Mouse (Mus musculus) spleen, adult 2 months (tissue): ENCODE measurements around the gene Grap2.

Experiments used
- CTCF ChIP-seq: fragments of 200-500 bp; IDR thresholded peaks from 2 replicates; pipeline ENCODE4 v1.5.1; 2011; ENCODE audit warnings: mild to moderate bottlenecking, inconsistent platforms; ENCODE audit not compliant: insufficient read depth, insufficient read length, insufficient replicate concordance; ENCODE audit errors: extremely low read depth
- POLR2A ChIP-seq: fragments of 200-500 bp; IDR thresholded peaks from 2 replicates; pipeline ENCODE4 v1.6.1; 2011; ENCODE audit warnings: low read depth, low read length, inconsistent platforms

DNA sequence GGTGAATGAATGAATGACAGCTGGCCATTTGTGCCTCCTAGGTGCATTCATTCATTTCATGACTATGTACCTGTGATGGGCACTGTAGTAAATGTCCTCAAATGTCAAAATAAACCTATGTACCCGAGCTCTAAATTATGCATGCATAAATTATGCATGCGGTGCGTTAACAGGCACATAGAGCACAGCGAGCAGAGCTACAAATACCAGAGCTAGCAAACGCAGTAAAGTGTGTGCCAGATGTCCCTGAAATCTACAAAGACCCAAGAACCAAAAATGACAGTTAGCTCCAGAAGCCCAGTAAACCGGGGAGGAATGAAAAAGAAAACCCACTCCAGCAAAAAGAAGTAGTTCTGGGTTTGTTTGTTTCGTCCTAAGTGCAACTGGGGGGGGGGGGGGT, 29.1 kb downstream of the Grap2 start:
- TF ChIP-seq POLR2A (no peak), CTCF (no peak)
